Mouse (Mus musculus): ENCODE results near the gene Nop16.

Nop16 gene

DNA sequence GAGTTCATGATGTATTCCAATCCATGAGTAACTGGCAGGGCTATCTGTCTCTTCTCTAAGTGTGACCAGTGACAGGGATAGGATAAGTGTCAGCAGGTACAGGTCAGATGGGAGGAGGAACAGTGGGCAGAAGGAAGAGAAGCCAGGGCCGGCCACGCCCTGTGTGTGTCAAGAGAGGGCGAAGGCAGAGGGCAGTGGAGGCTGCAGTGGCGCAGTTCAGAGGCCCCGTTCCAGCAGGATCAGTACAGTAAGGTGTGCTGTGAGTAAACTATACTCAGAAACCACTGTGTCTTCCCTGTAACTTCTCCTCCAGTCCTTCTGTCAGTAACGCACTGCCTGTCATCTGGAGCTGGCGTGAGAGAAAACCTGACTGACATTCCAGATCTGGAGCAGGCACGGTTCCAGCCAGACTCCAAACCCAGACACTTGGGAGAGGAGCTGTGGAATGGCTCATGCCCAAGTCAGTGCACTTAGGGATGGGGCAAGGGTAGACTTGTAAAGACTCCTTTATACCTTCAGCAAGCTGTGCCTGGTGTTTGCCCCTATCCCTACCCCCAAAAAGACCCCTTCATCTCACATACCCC is 6.3 kb upstream of the Nop16 start:
- no peak for DNase-seq (ENCODE audit: low read depth)

DNA sequence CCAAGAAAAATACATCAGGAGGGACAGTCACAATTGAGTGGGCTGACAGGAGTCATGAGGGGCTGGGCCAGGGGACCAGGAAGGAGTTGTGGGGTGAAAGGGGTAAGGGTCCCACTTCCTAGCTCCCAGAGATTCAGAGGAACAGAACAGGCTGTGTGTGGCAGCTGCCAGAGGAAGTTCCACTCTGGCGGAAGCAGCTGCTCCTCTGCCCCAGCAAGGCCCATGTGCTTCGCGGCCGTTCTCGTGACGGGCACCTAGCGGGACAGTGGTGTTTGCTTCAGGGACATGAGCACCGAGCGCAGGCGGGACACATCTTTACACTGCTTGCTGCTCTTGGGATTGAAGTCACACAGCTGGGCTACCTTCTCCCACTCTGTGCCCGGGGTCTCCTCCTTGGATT is 3.7 kb upstream of the Nop16 start:
- DNase-seq (ENCODE audit: low read depth): no peak

DNA sequence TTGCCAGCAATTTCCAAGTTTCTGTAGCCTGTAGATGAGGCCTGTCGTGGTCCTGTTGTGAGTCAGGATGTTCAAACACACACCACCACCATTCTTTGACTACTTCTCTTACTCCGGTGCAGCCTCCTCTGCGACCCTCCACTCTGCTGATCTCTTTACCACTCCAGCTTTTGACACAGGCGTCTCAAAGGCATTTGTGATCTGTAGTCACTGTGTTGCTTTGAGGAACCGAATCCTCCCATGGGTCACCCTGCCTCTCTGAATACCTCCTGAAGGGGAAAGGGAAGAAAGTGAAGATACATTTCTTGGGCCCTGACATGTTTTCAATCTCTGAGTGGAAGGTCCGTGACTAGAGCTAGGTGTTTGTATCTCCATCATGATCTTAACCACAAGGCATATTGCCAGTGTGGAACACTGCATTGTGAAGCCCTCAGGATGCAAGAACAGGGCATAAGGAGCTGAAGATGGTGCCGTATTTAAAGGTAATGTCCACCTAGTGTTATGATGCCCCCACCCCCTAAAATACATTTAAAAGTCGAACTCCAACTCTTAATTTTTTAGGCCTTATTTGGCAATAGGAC is 2.0 kb upstream of the Nop16 start:
- no peak for DNase-seq (ENCODE audit: low read depth)

DNA sequence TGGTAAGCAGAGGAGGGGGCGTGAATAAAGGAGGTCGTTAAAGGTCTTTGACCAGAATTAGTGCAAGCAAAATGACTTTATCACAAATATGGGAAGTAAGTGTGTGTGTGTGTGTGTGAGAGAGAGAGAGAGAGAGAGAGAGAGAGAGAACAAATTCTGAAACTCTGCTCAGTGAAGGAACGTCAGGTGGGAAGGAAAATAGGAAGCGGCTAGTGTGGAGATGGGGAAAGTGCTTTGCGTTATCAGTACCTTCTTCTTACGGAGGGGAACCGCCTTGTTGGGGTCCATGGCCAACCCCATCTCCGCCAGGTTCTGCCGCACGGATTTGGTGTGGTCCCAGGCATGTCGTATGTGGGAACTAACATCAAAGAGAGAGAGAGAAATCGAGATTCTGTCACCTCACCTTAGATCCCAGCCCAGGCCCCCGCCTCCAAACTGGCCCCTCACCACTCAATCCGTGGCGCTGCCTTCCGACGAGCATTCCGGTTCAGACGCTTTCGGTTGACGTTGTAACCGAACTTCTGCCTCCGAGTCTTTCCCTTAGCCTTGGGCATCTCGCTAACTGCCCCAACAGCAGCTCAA is 385 bp downstream of the Nop16 start:
- no peak for DNase-seq (ENCODE audit: low read depth)

DNA sequence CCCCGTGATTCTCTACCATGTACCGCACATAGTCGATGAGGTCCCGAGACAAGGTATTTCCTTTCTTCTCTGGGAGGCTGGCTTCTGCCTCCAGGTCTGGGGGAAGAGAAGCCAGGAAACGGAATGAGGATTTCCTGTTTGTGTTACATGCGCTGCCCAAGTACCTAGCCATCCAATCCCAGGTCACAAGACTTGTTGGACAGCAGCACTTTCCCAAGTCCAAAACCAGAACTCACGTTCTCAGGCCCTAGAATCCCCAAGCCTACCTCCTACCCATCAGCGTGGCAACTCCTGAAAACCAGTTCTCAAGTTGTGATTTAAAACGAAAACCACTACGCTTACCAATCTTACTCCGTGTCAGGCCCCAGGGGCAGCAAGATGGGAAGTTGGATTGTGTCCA is 4.1 kb downstream of the Nop16 start:
- DNase-seq (ENCODE audit: low read depth): no peak

DNA sequence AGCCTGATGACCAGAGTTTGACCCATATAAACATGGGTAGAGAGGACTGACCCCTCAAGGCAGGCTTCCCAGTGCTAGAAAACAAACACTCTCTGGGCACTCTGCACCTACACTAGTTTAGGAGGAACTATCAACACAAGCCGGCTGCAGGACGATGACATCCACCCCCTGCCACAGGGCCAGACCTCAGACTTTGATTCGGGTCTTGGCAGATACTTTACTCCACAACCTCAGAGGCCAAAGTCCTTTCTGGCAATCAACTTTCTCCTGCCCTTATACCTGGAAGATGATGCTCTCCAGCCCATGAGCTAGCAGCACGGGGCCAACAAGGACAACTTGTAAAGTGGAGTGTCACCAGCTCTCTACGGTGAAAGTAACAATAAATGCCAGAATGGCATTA is 7.0 kb downstream of the Nop16 start:
- DNase-seq (ENCODE audit: low read depth): no peak

DNA sequence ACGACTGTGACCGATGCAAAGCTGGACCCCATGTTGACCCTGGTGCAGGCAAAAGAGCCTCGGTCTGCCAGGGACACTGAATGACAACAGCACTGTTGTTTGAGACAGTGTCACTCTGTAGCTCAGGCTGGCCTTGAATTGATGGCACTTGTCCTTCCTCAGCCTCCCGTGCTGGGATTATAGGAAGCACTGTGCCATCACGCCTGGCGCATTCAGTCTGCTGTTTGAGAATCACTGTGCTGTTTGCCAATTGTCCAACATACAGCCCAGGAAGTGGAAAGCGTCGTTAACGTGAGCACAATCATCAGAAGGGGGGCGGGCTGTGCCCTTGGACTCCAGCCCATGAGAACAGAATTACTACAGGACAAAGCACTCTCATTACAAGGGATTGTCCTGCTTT is 7.8 kb downstream of the Nop16 start:
- no peak for DNase-seq (ENCODE audit: low read depth)

DNA sequence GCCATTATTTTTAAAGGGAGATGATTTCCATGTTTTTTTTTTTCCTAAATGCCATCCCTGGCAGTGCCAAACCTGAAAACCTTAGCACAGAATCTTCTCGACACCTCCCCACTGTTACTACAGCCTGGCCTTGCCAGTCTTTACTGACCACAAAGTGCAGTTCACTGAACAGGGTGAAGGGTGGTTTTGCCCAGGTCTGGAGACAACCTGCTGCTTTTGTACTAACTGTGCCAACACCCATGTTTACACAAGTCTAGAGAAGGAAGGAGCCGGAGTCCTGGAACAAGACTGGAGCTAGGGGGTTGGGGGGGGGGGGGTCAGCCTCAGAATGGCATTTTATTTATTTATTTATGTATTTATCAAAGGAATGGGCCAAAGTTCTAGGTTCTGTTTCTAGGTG is 8.5 kb downstream of the Nop16 start:
- no peak for DNase-seq (ENCODE audit: low read depth)

DNA sequence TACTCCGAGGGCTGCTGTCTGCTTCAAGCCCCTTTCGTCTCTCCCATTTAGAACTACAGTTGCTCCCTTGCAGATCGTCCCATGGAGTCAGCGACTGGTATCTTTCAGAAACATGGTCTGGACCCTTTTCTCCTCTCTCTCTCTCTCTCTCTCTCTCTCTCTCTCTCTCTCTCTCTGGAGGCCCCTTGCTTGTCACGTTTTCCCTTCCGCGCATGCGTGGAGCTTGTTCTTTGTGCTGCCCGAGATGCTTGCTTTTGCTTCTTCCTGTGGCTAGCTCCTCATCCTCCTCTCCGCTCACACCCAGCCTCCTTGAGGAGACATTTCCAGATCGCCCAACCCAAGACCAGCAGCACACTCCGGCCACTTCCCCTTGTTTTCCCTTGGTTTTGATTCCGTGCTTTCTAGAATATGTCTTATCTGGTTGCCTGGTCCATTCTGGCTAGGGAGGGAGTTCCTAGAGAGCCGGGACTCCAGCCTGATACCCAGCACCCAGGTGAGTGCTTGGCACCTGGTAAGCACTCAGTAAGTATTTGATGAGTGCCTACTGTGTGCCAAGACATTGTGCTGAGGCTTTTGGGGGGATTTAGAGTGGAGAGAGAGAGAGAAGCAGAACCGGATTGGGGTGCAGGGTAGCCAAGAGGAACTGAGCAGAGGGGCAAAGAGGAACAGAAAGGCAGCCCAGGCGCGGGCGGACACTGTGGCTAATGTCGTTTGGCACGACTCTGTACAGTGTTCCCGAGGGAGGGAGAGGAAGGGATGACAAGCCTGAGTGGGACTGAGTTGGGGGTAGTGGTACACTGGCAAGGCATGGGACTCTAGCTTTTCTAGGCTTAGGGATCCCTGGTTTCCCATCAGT is 12.0 kb downstream of the Nop16 start:
- DNase-seq (ENCODE audit: low read depth): no peak

DNA sequence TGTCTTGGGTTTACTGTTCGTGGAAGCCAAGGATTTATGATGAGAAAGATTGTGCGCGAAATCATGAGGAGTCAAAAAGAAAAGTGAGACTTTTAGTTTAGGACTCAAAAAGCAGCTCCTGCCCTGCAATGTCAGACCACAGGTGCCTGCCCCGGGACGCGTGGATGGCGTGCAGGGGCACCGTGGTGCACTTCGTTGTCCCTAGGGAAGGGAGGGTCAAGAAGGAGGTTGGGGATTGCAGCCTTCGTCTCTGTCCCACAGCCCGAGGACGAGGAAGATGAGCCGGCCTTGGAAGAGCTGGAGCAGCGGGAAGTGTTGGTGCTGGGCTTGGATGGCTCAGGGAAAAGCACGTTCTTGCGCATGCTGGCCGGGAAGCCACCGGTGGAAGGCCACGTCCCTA is 14.4 kb downstream of the Nop16 start:
- no peak for DNase-seq (ENCODE audit: low read depth)

DNA sequence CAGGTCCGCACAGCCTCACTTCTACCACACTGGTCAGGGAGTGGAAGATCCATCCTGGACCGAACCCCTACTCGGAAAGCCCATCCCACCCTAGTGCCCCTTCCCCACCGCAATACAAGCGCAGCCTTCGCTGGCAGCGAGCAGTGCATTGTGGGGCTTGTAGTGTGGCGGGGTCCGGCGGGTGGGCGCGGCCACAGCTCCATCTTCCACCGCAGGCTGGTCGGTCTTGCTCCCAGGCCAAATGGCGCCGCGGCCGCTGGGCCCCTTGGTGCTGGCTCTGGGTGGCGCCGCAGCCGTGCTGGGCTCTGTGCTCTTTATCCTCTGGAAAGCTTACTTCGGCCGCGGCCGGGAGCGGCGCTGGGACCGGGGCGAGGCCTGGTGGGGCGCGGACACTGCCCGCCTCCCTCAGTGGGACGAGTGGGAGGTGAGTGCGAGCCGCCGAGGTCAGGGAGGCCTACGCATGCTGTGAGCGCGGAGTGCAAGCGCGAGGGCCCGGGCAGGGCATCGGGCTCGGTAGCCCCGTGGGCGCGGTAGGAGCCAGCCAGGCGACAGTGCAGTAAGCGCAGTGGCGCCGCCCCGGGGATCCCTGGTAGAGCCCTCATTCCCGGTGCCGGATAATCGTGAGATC is 14.9 kb downstream of the Nop16 start, which contains the start of gene Arl10:
TSS of gene Arl10 (plus strand) at position 162 of the 628 bp plus-strand sequence.
- DNase-seq (ENCODE audit: low read depth): no peak

DNA sequence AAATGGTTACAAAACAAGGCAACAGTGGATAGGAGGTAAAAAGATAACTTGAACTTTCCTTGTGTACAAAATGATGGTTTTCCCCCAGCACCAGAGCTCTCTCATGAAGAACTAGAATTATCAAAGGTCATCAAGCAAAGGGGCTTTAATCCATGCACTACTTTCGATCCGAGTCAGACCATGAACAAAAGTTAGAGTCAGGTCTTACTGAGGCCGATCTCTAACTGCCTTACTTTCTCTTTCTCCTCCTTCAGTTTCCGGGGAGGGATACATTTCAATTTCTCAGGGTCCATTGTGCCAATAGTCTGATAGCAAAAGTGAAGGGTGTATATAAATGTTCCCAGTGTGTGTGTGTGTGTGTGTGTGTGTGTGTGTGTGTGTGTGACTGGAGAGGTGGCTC is 17.3 kb downstream of the Nop16 start:
- no peak for DNase-seq (ENCODE audit: low read depth)

DNA sequence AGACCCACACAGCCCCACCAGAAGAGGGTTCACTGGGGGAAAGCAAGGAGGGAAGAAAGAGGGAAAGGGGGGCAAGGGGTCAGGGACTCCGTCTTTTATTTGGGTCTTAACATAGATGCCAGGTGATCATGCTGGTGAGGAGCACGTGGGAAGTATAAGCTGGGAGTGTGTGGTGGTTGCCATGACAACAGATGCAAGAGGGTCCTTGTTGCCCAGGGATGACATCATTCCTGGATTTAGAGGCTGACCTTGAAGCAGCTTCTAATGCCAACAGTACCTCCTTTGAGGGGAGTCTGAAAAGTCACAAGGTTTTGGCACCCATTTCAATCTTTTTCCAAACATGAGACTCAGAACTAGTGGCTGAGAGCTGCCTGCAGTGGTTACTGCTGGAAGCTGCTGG is 18.3 kb downstream of the Nop16 start:
- DNase-seq (ENCODE audit: low read depth): no peak

DNA sequence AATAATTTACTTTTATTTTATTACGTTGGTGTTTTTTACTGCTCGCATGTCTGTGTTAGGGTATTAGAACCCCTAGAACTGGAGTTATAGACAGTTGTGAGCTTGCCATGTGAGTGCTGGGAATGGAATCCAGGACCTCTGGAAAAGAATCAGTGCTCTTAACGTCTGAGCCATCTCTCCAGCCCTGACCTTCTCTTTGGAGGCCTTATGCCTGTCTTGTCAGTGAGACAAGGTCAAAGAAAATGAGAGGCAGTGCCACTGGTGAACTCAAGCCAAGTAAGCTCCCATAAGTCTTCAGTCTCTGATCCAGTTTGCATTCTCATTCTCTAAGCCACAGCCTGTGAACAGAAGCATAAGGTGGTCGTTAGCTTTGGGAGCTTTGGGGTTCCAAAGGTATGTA is 19.2 kb downstream of the Nop16 start:
- DNase-seq (ENCODE audit: low read depth): no peak

DNA sequence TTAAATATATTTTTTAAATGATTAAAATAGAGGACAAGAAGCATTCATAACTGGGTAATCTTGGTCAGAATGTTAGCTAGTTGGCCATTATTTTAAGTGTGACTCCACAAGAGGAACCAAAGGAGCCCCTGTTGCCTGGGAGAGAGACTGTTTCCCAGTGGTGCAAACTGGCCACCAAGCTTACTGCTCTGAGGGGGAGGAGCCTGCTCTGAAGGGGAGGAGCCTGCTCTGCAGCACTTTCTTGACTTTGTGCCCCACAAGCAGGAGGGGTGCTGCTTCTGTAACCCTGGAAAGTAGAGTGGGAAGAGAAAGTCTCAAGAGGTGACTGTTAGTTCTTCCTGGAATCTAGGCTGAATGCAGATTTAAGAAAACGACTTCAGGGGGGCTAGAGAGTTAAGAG is 20.6 kb downstream of the Nop16 start:
- DNase-seq (ENCODE audit: low read depth): no peak

DNA sequence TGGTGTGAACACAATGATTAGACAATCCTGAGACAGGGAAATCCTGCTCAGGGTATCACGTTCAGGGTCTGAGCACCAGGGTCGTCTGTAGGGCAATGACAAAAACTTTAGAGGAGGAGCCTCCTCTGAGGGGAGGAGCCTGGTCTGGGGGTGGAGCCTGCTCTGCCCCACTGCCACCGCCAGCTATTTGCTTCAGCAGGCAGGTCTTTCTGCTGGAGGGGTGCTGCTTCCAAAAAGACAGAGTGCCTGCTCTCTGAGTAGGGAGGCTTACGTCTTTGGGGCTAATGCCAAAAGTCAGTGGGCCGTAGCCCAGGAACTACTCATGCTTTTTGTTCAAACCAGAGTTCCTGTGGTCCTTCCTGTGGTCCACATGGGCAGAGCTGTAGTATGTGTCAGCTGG is 21.5 kb downstream of the Nop16 start:
- DNase-seq (ENCODE audit: low read depth): no peak

DNA sequence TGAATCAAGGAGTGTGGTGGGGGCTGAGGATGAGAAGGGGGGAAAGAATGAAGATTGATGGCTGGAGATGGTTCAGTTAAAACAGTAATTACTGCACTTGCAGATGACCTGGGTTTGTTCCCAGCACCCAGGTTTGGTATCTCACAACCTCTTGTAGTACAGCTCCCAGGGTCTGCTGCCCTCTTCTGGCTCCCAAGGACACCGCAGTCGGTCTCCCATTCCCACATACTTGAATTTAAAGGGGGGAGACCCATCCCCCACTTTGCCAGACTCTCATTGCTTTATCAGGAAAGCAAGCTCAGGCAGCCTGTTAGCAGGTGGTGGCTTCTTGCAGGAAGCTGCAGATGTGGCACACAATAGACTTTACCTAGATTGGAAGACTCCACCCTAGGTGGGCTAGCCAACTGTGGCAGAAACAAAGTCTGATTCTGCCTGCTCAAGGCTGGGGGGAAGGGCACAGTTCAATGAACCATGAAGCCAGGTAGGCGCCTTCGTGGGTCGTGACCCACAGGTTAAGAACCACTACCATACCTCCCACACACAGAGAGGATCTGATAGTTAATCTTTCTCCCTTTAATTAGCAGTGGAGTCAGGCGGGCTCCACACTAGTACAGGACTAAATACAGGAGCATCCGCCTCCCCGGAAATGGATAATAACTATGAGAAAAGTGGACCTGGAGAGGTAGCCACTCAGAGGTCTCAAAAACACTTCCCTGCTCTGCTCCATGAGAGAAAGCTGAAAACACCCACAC is 24.1 kb downstream of the Nop16 start:
- no peak for DNase-seq (ENCODE audit: low read depth)

DNA sequence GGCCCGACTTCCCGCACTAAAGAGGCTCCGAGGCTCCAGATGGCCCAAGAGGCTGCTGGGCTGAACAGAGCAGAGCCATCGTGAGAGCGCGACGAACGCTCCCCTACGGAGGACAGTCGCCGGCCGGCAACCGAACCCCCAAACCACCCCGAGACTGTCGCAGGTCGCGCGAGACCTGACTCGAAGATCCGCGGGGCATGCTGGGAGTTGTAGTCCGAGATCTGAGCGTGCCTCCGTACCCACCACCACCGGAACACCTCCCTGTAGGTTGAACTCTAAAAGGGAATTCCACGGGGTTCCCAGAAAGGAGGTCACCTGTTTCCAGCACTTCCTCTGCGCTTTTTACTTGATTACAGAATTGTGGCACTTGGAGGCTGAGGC is 24.7 kb downstream of the Nop16 start, which contains the start of gene 4833439L19Rik:
TSS of gene 4833439L19Rik (minus strand) at position 235 of the 381 bp plus-strand sequence.
- DNase-seq (ENCODE audit: low read depth): peak; percentile 71

DNA sequence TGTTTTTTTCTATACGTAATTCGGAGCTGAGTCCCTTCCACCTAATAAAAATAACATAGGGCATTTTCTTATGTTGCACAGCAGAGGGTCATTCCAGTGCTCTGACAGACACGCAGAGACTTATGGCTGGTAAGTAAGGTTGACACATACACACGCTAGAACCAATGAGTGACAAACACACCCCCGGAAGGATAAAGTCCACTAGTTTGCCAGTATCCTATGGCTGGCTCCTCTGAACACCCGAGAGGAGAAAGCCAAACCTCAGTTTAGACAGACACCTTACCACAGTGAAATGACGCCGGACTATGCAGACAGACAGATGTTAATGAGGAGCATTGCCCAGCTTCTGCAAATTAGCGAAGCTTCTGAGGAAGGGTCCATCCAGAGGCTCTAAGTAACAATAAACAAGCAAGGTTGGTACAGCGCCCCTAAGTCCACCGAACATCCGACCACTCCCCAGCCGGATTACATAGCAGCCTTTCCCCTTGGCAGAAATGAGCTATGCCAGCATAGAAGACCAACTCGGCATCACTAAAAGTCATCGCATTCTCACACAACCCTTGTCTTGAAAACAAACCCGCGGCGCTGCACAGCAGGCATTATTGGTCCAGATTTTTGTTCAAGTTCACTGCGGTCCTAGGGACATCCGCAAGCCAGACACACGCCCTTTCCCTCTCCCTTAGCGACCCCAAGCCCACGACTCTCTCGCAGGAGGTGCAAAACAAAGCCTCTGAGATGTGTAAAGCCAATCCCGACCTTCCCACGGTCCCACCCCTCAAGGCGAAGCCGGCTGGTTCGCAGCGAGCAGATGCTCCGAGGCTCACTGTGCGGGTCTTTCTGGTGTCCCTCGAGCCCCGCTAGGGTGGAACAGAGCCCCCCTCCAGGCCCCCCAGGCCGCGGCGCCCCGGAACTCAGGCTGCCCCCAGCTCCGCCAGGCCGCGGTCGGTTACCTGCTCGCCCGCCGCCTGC is 25.4 kb downstream of the Nop16 start:
- DNase-seq (ENCODE audit: low read depth): no peak

DNA sequence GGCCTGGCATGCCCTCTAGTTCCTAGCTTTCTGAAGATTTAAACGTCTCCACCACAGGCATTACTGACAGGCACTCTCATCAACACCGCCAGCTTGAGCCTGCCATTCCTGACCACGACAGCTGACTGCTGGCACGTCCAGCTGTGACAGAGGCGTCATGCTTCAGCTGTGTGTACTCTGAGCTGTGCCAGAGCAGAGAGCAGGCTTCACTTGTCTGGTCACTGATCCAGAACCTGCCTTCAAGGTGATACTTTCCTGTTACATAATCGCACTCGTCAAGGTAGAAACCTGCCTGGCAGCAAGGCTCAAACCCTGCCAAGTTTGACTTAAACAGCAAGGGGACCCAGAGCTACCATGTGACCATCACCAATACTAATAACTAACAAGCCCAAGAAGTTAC is 27.3 kb downstream of the Nop16 start:
- DNase-seq (ENCODE audit: low read depth): no peak

DNA sequence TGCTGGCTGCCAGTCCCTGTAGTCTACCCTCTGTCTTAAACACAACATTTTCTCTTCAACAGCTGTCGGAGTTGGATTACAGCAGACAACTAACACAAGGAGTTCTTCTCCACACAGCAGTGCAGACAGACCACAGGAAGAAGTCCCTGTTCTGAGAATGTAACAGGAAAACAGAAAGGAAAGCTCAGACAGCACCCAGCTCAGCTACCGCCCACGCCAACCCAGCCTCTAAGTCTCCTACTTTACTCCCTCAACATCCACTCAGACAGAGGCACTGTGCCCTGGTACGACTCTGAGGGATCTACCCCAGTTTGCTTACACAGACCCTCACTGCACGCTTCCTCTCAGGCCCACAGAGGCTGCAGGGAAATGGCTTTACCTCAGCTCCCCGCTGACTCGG is 29.3 kb downstream of the Nop16 start:
- no peak for DNase-seq (ENCODE audit: low read depth)
